Mouse (Mus musculus): Measurements from ENCODE around the gene Galntl6.

DNA sequence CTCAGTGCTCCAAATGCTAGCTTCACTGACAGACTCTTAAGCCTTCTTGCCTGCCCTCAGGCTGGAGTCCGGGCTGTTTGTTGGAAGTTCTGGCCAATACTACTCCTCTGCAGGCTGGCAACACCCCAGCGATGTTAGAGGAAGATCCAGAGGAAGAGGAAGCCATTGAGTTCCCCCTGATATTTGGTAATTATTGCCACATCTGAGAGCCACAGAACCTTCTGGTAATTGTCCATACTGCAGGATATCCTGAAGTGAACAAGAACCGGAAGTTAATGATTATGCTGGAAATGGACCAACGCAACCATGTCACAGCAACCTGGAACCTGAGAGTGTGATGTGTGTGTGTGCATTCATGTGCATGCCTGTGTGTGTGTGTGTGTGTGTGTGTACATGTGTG, 1111.2 kb downstream of the Galntl6 start:
- no peak for TF ChIP-seq CTCF (IDR thresholded peaks at IDR 0.05; ENCODE audit: low read depth, low read length)
- TF ChIP-seq POLR2A (IDR thresholded peaks at IDR 0.05; ENCODE audit: borderline replicate concordance, low read depth, low read length): no peak
